Mouse (Mus musculus) olfactory bulb, adult 2 months (tissue): ENCODE measurements around the gene Mapkapk5. TPM values are rescaled to one million over a fixed set of nuclear protein-coding genes. Genes with fewer than 3 reads are reported as not detected.
"Not testable (repeated sequence)": the region's sequence is repeated elsewhere in the genome, so short reads cannot be mapped to it uniquely, and the experiment has no call there.

Source experiments
- H3K27ac ChIP-seq: fragments of 200-500 bp; 2 replicates; pipeline ENCODE4 v1.5.1; 2012; ENCODE audit warnings: low read depth, low read length; ENCODE audit not compliant: insufficient read depth
- H3K4me1 ChIP-seq: fragments of 200-500 bp; 2 replicates; pipeline ENCODE4 v1.6.1; 2012; ENCODE audit warnings: low read length; ENCODE audit not compliant: control insufficient read depth, insufficient read depth
- H3K4me3 ChIP-seq: fragments of 200-500 bp; 2 replicates; pipeline ENCODE4 v1.5.1; 2012; ENCODE audit warnings: mild to moderate bottlenecking, low read depth, low read length, moderate library complexity; ENCODE audit not compliant: insufficient read depth
- CTCF ChIP-seq: fragments of 200-500 bp; IDR thresholded peaks from 2 replicates; pipeline ENCODE4 v1.5.1; 2012; ENCODE audit warnings: low read depth, mild to moderate bottlenecking, low read length, moderate library complexity; ENCODE audit not compliant: insufficient read depth
- POLR2A ChIP-seq: fragments of 200-500 bp; IDR thresholded peaks from 2 replicates; pipeline ENCODE4 v1.6.1; 2012; ENCODE audit warnings: mild to moderate bottlenecking, low read depth, low read length, moderate library complexity; ENCODE audit not compliant: insufficient read depth
- WGBS: fragments of 180-500 bp; shearing (Covaris S2); methylation state at CpG from one replicate; pipeline ENCODE4 v1.1.7; 2018; 5-methylcytosine and 5-hydroxymethylcytosine counted together
- polyA plus RNA-seq: library from polyadenylated mRNA; stranded (reverse); fragments of >200 nt; gene quantifications from 2 replicates; pipeline ENCODE4 v1.2.4, GENCODE M21; 2012; ENCODE audit warnings: low replicate concordance; ENCODE audit not compliant: missing spikeins, insufficient read depth, insufficient read length

Mapkapk5 gene
- polyA plus RNA-seq, 1 experiment = 681 TPM

DNA sequence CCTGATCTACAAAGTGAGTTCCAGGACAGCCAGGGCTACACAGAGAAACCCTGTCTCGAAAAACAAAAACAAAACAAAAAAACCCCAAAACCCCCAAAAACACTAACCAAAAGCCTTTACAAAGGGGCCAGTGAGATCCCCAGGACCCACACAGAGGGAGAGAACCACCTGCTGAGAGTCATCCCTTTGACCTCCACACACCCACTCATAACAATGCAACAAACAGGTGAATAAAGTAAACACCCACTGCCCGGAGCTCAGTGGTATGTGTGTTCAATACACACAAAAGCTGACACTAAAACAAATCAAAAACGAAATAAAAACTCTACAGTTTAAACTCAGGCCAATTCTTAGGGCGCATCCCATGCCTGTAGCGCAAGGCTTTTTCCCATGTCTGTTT lies 5.6 kb downstream of the Mapkapk5 start:
- Histone ChIP-seq H3K27ac (no peak overlapping the region), H3K4me1 (peaks cover 16% of the 10 kb centered on the region), H3K4me3 (no peak overlapping the region)
- TF ChIP-seq CTCF = no peak
- TF ChIP-seq POLR2A = no peak
- 88% methylated on average over 5 of the region's 5 CpGs for WGBS

DNA sequence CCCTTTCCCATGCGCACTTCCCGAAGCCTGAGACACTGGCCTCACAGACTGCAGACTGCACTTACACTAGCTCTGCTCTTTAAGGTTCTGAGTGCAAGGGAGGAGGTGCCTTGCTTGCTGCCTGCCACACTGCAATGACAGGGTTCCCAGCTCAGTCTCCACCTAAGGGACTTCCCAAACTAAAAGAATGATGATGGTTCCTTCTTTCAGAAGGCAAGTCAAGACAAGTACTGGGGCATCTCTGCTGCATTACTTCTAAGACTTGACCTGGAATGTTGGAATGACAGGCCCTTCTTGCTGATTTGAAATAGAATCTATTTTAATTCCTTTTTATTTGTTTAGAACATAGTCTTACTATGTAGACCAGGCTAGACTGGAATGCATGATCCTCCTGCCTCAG lies 8.1 kb downstream of the Mapkapk5 start:
- Histone ChIP-seq H3K27ac (no peak overlapping the region), H3K4me3 (no peak overlapping the region), H3K4me1 (peaks cover 5% of the 10 kb centered on the region; the same call in 1 of the 2 replicates)
- 58% methylated on average over 2 of the region's 2 CpGs for WGBS
- TF ChIP-seq POLR2A (no peak), CTCF (no peak)

DNA sequence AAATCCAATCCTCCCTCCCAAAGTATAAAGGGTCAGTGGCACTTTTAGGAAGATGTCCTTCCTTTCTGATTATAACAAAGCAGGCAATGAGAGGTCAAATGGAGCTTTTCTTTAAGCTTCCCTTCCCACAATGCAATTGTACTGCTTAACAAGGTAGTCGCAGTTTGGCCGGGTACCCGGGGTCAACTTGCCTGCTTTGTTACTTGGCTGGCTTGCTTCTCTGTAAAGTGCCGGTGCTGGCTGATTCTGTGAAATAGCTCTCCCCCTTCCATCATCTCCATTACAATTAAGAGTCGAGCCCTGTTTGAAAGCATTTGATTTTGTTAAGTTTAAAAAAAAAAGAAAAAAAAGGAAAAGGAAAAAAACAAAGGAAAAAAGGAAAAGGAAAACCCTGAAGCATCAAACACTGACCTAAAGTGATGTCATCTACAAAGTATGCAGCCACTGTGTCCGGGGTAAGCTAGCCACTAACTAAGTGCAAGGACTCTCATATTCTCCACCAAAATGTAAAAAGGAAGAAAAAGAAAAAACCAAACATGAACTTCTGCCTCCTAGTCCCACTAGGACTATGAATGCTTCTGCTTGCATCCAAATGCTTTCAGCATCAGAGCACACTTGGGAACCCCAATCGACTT lies 8.7 kb downstream of the Mapkapk5 start:
- TF ChIP-seq POLR2A (no peak), CTCF (no peak)
- Histone ChIP-seq H3K4me1 (peaks cover 2% of the 10 kb centered on the region; the same call in 1 of the 2 replicates), H3K4me3 (no peak overlapping the region), H3K27ac (no peak overlapping the region)
- WGBS = 24% methylated on average over 7 of the region's 7 CpGs

DNA sequence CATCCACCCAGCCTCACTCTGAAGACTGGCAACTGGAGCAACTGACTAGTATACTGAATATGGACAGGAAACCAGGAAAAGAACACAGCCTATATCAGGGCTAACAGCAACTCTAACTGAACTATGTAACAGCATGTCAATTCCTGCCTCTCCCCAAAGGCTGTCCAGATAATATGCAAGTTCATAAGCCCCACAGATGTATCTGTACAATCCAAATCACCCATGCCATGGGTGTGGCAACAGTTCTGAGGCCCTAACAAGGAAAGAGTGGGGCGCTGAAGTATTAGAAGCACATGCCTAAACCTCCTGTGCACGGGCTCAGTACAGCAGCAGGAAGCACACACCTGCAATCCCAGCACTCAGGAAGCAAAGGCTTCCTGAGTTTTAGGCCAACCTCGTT lies 10.6 kb downstream of the Mapkapk5 start:
- TF ChIP-seq POLR2A (no peak), CTCF (no peak)
- WGBS = 86% methylated on average over 3 of the region's 3 CpGs
- H3K27ac ChIP-seq = no peak overlapping the region
- H3K4me1 ChIP-seq = no peaks in the 10 kb centered on the region
- no peak overlapping the region for H3K4me3 ChIP-seq

DNA sequence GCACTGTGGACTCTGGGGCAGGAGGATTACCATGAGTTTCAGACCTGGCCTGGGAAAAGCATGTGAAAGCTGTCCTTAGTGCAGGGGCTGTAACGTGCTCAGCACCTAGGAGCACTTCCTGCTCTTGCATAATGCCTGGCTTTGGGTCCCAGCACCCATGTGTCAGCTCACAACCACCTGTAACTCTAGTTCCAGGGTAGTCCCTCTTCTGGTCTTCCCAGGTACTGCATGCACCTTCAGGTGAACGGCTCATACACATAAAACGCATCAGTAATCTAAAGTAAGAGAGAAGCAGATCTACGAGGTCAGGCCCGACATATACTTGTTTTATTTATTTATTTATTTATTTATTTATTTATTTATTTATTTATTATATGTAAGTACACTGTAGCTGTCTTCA lies 11.2 kb downstream of the Mapkapk5 start:
- Histone ChIP-seq H3K27ac (no peak overlapping the region), H3K4me3 (no peak overlapping the region), H3K4me1 (no peaks in the 10 kb centered on the region)
- TF ChIP-seq CTCF (no peak), POLR2A (no peak)
- 90% methylated on average over 5 of the region's 5 CpGs for WGBS

DNA sequence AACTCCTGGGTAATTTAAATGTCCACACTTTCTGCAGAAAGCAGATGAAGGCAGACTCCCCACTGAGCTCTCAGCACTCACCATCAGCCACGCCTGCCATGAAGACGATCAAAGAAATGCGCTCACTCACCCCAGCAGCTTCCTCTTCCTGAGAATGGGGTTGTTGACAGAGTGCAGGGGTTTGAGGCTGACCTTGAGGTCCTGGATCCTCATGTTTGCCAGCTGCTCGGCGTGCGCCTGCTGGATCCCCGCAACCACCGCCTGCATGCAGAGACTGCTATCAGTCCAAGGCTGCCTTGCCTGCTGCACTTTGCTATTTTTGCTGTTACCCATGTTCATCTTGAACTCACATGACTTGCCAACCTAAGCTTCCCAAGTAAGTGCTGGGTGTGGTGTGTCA lies 18.7 kb downstream of the Mapkapk5 start:
- no peak overlapping the region for H3K4me3 ChIP-seq
- H3K27ac ChIP-seq = no peak overlapping the region
- TF ChIP-seq POLR2A (no peak), CTCF (no peak)
- no peaks in the 10 kb centered on the region for H3K4me1 ChIP-seq
- 83% methylated on average over 8 of the region's 8 CpGs for WGBS

DNA sequence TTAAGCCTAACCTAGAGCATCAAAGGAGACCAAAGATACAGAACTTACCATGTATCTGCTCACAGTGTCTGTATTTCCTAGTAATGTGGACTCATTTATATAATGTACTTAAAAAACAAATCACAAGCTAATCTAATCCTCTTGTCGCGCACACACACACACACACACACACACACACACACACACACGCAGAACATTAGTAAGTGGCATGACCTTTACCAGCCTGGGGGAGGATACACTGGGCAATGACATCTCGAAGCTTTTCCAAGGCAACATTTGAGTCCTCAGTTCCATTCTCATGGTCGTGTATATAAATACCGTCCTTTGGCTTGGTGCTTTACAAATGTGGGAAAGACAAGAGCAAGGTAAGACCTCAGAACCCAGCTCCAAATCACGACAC lies 19.2 kb downstream of the Mapkapk5 start:
- no peak overlapping the region for H3K27ac ChIP-seq
- WGBS = 83% methylated on average over 7 of the region's 7 CpGs
- H3K4me3 ChIP-seq = no peak overlapping the region
- no peaks in the 10 kb centered on the region for H3K4me1 ChIP-seq
- no peak for TF ChIP-seq POLR2A
- TF ChIP-seq CTCF = no peak

DNA sequence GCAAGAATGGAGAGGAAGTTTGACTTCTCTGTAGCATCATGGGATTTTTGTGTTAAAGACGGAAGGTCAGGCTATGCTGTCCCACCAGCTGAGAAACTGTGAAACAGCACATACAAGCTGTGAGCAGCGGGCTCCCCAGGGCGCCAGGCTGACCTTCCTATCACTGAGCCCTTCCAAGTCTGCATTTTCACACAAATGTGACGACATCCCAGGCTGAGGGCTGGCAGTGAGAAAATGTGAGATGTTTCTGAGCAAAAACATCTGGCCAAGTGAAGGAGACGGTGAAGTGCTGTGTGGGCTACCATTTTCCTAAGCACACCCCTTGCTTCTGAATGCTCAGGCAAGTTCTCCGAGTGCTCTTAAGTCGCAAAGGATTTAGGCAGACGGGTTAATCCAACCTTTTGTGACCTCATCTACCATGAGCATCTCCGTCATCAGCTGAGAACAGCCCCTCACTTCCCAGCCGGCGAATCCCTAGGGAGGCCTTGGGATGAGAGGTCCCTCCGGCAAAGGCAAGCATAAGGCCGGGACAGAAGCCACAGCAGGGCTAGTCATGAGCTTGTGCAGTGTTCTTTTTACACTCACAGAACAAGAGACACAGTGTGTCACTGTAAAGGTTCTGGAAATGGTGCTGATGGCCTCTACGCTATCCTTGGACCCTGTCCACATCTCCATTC lies 19.8 kb downstream of the Mapkapk5 start:
- Histone ChIP-seq H3K27ac (no peak overlapping the region), H3K4me1 (no peaks in the 10 kb centered on the region), H3K4me3 (no peak overlapping the region)
- WGBS = 87% methylated on average over 14 of the region's 14 CpGs
- TF ChIP-seq CTCF = no peak
- TF ChIP-seq POLR2A = no peak

DNA sequence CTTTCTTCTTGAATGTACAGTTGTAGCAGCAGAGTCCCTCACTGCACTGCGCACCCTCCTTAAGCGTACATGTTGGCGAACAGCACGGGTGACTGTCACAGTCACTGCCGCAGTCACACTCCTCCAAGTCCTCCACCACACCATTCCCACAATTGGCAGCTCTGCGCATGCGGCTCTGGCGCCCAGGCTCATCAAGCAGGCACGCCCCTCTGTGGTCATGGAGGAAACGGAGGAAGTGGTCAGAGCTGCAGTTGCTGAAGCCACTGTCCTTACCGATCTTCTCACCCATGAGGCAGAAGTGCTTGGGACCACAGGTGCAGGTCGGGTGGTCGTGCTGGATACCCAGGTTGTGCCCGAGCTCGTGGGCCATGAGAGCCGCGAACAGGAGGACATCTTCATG lies 25.9 kb downstream of the Mapkapk5 start:
- H3K4me3 ChIP-seq, H3K4me1 ChIP-seq, H3K27ac ChIP-seq: not testable (repeated sequence)
- 93% methylated on average over 11 of the region's 17 CpGs for WGBS
